Mouse (Mus musculus) midbrain, embryonic 11.5 days (tissue): ENCODE results near the gene Edem2. TPM values are rescaled to one million over a fixed set of nuclear protein-coding genes. Genes with fewer than 3 reads are reported as not detected.

Experiments
- ATAC-seq: fragments of 200-750 bp; cut with Nextera tagmentation; 2 replicates; pipeline ENCODE4 v1.8.0; 2017; ENCODE audit warnings: moderate TSS enrichment, moderate library complexity; ENCODE audit not compliant: low FRiP score
- DNase-seq: peaks from one replicate; pipeline ENCODE4 v3.0.0; 2015; ENCODE audit warnings: low spot score; ENCODE audit errors: missing footprints
- H3K27ac ChIP-seq: fragments of 300-500 bp; sonication (generic); 2 replicates; pipeline ENCODE4 v1.5.1; 2014; ENCODE audit warnings: low read depth, low read length
- H3K27me3 ChIP-seq: fragments of 300-500 bp; sonication (generic); 2 replicates; pipeline ENCODE4 v1.6.1; 2014; ENCODE audit warnings: mild to moderate bottlenecking, low read length, moderate library complexity, mixed read lengths; ENCODE audit not compliant: control insufficient read depth, insufficient read depth
- H3K36me3 ChIP-seq: fragments of 300-500 bp; sonication (generic); 2 replicates; pipeline ENCODE4 v1.6.1; 2014; ENCODE audit warnings: mild to moderate bottlenecking, low read length, moderate library complexity, mixed read lengths; ENCODE audit not compliant: control insufficient read depth, insufficient read depth
- H3K4me1 ChIP-seq: fragments of 300-500 bp; sonication (generic); 2 replicates; pipeline ENCODE4 v1.6.1; 2014; ENCODE audit warnings: low read length; ENCODE audit not compliant: control insufficient read depth, insufficient read depth
- H3K4me2 ChIP-seq: fragments of 300-500 bp; sonication (generic); 2 replicates; pipeline ENCODE4 v1.6.1; 2014; ENCODE audit warnings: mild to moderate bottlenecking, moderate library complexity
- H3K4me3 ChIP-seq: fragments of 300-500 bp; sonication (generic); 2 replicates; pipeline ENCODE4 v1.5.1; 2014; ENCODE audit warnings: low read depth, low read length
- H3K9ac ChIP-seq: fragments of 300-500 bp; sonication (generic); 2 replicates; pipeline ENCODE4 v1.6.1; 2014; ENCODE audit warnings: low read length
- H3K9me3 ChIP-seq: fragments of 300-500 bp; sonication (generic); 2 replicates; pipeline ENCODE4 v1.6.1; 2016; ENCODE audit warnings: low read length; ENCODE audit not compliant: control insufficient read depth
- WGBS: fragments of 180-500 bp; shearing (Covaris S2); extraction: QIAGEN DNeasy Blood & Tissue Kit; methylation state at CpG from one replicate; pipeline ENCODE4 v1.1.7; 2014; 5-methylcytosine and 5-hydroxymethylcytosine counted together
- polyA plus RNA-seq: library from polyadenylated mRNA; unstranded; fragments of >200 nt; fragmentation: Nextera tagmentation; extraction: Ambion mirVana; gene quantifications from 2 replicates; pipeline ENCODE4 v1.2.1, GENCODE M21; 2014

Gene Edem2
- polyA plus RNA-seq, 1 experiment from 2014 or later: 32.3 TPM

DNA sequence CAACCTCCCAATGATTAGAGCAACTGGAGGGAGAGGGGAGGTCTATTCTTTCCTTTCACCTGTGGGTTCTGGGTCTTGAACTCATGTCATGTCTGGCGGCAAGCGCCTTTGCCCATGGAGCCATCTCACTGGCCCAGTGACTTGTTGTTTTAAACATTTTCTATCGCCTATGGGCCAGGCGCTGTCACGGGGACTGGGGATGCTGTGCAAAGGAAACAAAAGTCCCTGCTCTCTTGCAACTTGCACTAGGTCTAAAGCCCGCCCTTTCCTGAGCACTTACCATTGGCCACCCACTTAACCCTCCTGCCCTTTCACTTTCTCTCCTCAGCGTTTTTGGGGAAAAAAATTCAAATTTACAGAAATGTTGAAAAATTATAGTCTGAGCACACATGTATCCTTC, 32.4 kb downstream of the Edem2 start:
- H3K36me3 ChIP-seq: no peaks in the 10 kb centered on the region; the same call in 1 of the 2 replicates
- H3K4me3 ChIP-seq: no peak overlapping the region
- no peak overlapping the region for H3K4me2 ChIP-seq
- no peak for ATAC-seq
- no peaks in the 10 kb centered on the region for H3K4me1 ChIP-seq
- H3K9ac ChIP-seq: no peak overlapping the region
- H3K27me3 ChIP-seq: no peaks in the 10 kb centered on the region
- no peak overlapping the region for H3K27ac ChIP-seq
- H3K9me3 ChIP-seq: no peaks in the 10 kb centered on the region
- 77% methylated on average over 7 of the region's 7 CpGs for WGBS
- peak; percentile 81 for DNase-seq

DNA sequence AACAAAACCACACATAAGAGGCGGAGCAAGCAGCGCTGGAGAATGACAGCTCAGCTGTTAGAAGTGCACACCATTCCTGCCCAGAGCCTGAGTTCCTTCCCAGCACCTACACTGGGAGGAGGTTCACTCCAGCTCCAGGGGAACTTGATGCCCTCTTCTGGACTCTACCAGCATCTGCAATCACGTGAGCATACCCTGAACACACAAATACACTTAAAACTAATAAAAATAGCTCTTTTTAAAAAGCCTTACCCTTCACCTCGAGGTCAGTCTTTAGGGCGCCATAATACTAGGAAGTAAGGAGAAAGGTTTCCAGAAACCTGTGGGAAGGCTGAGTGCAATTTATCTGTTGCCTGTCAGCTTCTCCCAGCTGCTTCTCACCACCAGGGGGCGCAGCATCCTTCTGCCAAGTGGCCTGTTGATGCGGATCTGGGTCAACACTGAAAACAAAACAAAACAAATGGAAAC, 33.1 kb downstream of the Edem2 start:
- ATAC-seq (no peak), DNase-seq (peak; percentile 97)
- H3K4me3 ChIP-seq: no peak overlapping the region
- no peak overlapping the region for H3K4me2 ChIP-seq
- no peaks in the 10 kb centered on the region for H3K9me3 ChIP-seq
- no peaks in the 10 kb centered on the region for H3K27me3 ChIP-seq
- H3K36me3 ChIP-seq: no peaks in the 10 kb centered on the region; the same call in 1 of the 2 replicates
- H3K4me1 ChIP-seq: peaks cover 2% of the 10 kb centered on the region
- 13% methylated on average over 7 of the region's 7 CpGs for WGBS
- no peak overlapping the region for H3K9ac ChIP-seq
- H3K27ac ChIP-seq: no peak overlapping the region

DNA sequence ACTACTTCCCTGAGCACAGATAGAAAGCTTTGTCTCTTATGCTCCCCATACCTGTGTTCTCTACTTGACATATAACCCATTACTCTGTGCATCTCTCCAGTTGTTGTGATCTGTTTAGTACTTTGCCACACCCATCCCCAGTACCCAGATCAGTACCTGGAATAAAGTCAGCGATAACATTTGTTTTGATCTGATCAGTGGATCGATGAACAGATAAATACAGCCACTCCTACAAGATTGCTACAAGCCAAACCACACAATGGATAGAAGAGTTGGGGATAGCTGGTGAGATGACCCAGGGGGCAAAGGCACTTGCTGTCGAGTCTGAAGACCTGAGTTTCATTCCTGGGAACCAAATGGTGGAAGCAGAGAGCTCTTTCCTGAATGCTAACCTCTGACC, 34.0 kb downstream of the Edem2 start:
- no peaks in the 10 kb centered on the region for H3K27me3 ChIP-seq
- 73% methylated on average over 3 of the region's 3 CpGs for WGBS
- H3K4me1 ChIP-seq: peaks cover 10% of the 10 kb centered on the region
- H3K4me2 ChIP-seq: no peak overlapping the region
- H3K36me3 ChIP-seq: no peaks in the 10 kb centered on the region
- no peak overlapping the region for H3K9ac ChIP-seq
- H3K4me3 ChIP-seq: no peak overlapping the region
- no peak for DNase-seq
- no peaks in the 10 kb centered on the region for H3K9me3 ChIP-seq
- H3K27ac ChIP-seq: no peak overlapping the region
- ATAC-seq: no peak

DNA sequence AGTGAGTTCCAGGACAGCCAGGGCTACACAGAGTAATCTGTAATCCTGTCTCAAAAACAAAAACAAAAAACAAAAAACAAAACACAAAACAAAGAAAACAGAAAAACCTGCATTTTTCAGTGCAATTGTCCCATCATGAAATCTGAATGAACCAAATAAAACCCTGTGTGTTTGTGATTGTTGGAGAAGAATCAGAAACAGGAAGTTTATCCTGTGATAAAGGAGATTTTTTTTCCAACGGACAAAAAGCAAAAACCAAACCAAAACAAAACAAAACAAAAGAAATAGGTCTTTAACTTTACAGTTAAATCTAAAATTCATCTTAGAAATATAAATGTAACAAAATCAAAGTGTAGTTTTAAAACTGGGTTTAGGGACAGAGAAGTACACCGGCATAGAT, 34.7 kb downstream of the Edem2 start:
- Histone ChIP-seq H3K36me3 (no peaks in the 10 kb centered on the region), H3K4me3 (no peak overlapping the region), H3K4me2 (no peak overlapping the region), H3K27me3 (no peaks in the 10 kb centered on the region), H3K4me1 (peaks cover 12% of the 10 kb centered on the region), H3K27ac (no peak overlapping the region), H3K9ac (no peak overlapping the region), H3K9me3 (no peaks in the 10 kb centered on the region)
- ATAC-seq: no peak
- 83% methylated on average over 2 of the region's 2 CpGs for WGBS
- peak; percentile 26 for DNase-seq

DNA sequence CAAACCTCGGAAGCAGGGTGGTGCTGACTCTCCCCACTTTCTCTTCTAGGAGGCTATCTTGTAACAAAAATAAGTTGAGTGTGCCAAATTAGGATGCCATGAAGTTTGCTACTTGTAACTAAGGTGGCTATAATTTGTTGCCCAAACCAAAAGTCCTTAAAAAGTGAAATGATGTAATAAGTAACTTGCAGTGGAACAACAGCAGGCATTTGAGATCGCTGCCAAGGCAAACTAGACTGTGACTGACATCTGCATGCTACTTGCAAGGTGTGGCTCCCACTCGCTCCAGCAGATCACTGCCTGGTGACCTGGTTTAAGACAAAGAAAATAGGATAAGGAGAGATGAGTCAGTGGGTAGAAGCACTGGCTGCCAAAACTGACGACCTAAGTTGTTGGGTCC, 36.1 kb downstream of the Edem2 start:
- Histone ChIP-seq H3K27ac (no peak overlapping the region), H3K4me2 (no peak overlapping the region), H3K4me1 (peaks cover 12% of the 10 kb centered on the region), H3K9me3 (no peaks in the 10 kb centered on the region), H3K9ac (no peak overlapping the region), H3K27me3 (no peaks in the 10 kb centered on the region), H3K4me3 (no peak overlapping the region), H3K36me3 (no peaks in the 10 kb centered on the region)
- WGBS: 81% methylated on average over 4 of the region's 4 CpGs
- peak; percentile 31 for DNase-seq
- no peak for ATAC-seq

DNA sequence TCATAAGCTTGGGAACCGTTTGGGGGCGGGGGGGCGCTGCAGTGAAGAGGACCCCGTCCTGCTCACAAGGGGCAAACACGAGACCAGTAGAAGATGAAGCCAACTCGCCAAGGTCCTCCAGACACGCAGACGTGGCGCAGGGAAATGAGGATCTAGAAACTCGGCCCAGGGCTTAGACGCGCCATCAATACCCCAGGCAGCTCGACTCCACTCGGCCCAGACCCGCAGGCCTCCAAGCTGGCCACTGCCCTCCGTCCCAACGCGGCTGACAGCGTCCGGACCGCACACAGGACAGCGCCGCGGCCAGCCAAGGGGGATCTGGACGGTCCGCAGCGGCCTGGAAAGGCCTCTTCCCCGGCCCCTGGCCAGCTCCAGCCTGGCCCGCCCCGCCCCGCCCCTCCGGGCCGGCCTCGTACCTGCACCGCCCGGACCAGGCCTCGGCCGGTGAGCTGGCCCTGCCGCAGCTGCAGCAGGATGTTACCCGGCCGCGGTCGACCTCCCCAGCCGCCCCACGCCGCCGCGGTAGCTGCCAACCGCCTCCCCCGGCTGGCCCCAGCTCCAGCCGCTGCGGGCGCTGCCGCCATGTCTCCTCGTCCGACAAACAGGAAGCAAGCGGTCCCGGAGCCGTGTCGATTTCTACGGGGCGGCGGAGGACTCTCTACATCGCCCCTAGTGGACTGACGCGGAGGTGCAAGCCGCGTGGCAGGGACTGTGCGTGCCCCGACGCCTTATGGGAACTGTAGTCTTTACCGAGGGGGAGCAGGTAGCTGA, 37.4 kb downstream of the Edem2 start, which contains the start of gene Trpc4ap:
Trpc4ap (minus strand) TSS at position 662 of the 771 bp plus-strand sequence.
- peak; percentile 100 for DNase-seq
- WGBS: under 1% methylated on average over 67 of the region's 72 CpGs

DNA sequence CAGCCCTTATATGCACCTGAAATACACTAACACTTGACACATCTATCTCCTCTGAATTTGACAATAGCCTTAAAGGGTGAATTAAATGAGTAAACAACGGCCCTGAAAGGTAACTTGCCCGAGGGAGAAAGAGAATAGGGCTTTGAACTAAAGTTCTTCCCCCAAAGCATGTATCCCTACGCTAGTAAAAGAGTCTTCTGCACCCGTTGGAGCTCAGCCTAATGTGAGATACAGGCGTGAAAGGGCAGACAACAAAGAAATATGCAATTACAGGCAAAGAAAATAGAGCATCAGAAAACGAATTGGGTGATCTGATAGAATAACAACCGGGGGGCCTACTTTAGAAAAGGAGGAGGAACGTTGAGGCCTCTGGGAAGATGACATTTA, 37.9 kb downstream of the Edem2 start:
- Histone ChIP-seq H3K4me3 (peak overlapping the region; percentile 94), H3K36me3 (no peaks in the 10 kb centered on the region), H3K4me2 (peak overlapping the region; percentile 79), H3K9me3 (no peaks in the 10 kb centered on the region), H3K9ac (peak overlapping the region; percentile 93), H3K4me1 (peaks cover 12% of the 10 kb centered on the region), H3K27ac (no peak overlapping the region), H3K27me3 (no peaks in the 10 kb centered on the region)
- ATAC-seq (no peak), DNase-seq (peak; percentile 85)
- 14% methylated on average over 8 of the region's 8 CpGs for WGBS

More for the DNA sequence above, 37.4 kb downstream of the Edem2 start, which contains the start of gene Trpc4ap:
- peak within 1 kb of the TSS; percentile 79 for H3K4me2 ChIP-seq
- peak; percentile 96 for ATAC-seq
- peak within 1 kb of the TSS; percentile 94 for H3K4me3 ChIP-seq
- peak within 1 kb of the TSS; percentile 78 for H3K27ac ChIP-seq
- no peaks in the 10 kb centered on the region for H3K36me3 ChIP-seq
- peaks cover 12% of the 10 kb centered on the region for H3K4me1 ChIP-seq
- H3K9me3 ChIP-seq: no peaks in the 10 kb centered on the region
- H3K9ac ChIP-seq: peak within 1 kb of the TSS; percentile 93
- H3K27me3 ChIP-seq: no peaks in the 10 kb centered on the region

DNA sequence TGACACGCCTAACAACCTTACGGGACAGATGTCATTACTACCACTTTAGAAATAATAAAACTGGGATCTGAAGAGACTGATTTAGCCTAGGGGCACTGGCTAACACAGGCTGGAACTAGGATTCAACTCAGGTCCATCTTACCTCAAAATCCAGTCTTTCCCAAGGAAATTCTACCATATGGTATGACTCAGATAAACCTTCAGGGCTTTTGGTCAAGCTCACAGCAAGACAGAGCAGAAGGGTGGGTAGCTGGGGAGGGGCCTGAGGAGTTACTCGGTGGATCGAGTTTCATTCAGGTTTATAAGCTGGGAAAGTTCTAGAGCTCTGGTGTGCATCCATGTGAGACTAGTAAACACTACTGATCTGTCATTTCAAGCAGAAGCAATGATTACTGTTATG, 40.1 kb downstream of the Edem2 start:
- peaks cover 12% of the 10 kb centered on the region for H3K4me1 ChIP-seq
- no peak for ATAC-seq
- H3K36me3 ChIP-seq: no peaks in the 10 kb centered on the region
- 82% methylated on average over 4 of the region's 4 CpGs for WGBS
- no peaks in the 10 kb centered on the region for H3K9me3 ChIP-seq
- no peak overlapping the region for H3K9ac ChIP-seq
- H3K27ac ChIP-seq: no peak overlapping the region
- H3K4me3 ChIP-seq: no peak overlapping the region
- H3K4me2 ChIP-seq: no peak overlapping the region
- H3K27me3 ChIP-seq: no peaks in the 10 kb centered on the region
- DNase-seq: peak; percentile 44

DNA sequence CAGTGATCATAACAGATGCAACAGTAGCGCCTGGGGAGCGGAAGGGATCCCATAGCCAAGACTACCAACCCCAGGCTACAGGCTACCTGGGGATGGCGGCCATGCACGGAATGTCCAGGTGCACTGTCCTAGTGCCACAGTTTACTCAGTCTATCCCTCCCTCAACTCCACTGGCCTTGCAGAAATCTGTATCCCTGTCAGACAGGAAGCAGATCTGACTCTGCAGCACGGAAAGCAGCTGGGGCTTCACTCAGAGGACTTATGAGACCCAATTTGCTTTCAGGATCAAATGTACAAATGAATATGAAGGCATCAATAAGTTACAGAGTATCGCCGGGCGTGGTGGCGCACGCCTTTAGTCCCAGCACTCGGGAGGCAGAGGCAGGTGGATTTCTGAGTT, 41.5 kb downstream of the Edem2 start:
- 97% methylated on average over 11 of the region's 11 CpGs for WGBS
- H3K9me3 ChIP-seq: no peaks in the 10 kb centered on the region
- ATAC-seq (no peak), DNase-seq (peak; percentile 57)
- H3K4me1 ChIP-seq: peaks cover 12% of the 10 kb centered on the region
- H3K4me2 ChIP-seq: no peak overlapping the region
- H3K27ac ChIP-seq: no peak overlapping the region
- H3K36me3 ChIP-seq: no peaks in the 10 kb centered on the region
- no peaks in the 10 kb centered on the region for H3K27me3 ChIP-seq
- H3K9ac ChIP-seq: no peak overlapping the region
- no peak overlapping the region for H3K4me3 ChIP-seq
